Mouse (Mus musculus): ENCODE results near the gene Gm42372. TPM values are rescaled to one million over a fixed set of nuclear protein-coding genes. Genes with fewer than 3 reads are reported as not detected.

Gm42372 gene
- polyA plus RNA-seq, 1 experiment: 1.1 TPM

DNA sequence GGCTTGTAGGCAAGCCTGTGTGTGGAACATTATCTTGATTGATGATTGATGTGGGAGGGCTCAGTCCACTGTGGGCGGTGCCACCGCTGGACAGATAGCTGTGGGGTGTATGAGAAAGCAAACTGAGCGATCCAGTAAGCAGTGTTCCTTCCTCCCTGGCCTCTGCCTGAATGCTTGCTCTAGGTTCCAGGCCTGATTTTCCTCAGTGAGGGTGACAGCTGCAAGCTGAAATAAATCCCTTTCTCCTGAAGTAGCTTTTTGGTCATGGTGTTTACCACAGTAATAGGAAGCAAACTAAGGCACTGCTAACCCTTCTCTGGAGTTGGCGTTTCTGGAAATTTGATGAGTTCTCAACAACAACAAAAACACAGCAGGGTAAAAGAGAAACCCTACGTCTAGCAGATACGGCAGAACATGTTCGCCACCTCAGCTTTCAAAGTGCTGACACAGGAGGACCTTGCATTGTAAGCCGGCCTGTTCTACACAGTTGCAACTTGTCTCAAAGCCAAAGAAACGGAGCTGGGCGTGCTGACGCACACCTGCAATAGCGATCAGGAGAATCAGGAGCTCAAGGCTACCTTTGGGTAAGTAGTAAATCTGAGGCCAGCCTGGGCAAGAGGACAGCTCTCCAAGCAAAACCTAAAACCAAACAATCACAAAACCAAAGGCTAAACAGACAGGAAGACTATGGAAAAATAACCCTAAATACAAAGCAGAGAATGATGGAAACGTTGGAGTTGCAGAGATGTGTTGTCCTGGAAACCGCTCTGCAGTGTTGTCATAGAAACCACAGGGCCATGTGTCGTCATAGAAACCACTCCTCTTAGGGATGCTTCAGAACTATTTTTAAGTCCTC is 26.2 kb upstream of the Gm42372 start:
- Histone ChIP-seq H3K9ac (ENCODE audit: low read depth, poor library complexity, severe bottlenecking) (no peak overlapping the region), H3K4me1 (ENCODE audit: control insufficient read depth, insufficient read depth, low read length) (no peaks in the 10 kb centered on the region), H3K9me3 (replicated peaks; ENCODE audit: control insufficient read depth, insufficient read depth, low read length, poor library complexity, severe bottlenecking) (no peaks in the 10 kb centered on the region), H3K27ac (ENCODE audit: insufficient read depth, low read length) (no peak overlapping the region), H3K27me3 (ENCODE audit: control insufficient read depth, insufficient read depth, low read length, poor library complexity, severe bottlenecking) (no peaks in the 10 kb centered on the region), H3K36me3 (ENCODE audit: control insufficient read depth, insufficient read depth, low read length, poor library complexity, severe bottlenecking) (no peaks in the 10 kb centered on the region), H3K4me3 (ENCODE audit: low read depth, low read length) (no peak overlapping the region)
- TF ChIP-seq EP300 (IDR thresholded peaks at IDR 0.05; ENCODE audit: insufficient read depth, low read depth, low read length) (no peak), CTCF (IDR thresholded peaks at IDR 0.05; ENCODE audit: low read depth, low read length) (no peak), POLR2A (IDR thresholded peaks at IDR 0.05; ENCODE audit: insufficient read depth, low read length) (no peak)

DNA sequence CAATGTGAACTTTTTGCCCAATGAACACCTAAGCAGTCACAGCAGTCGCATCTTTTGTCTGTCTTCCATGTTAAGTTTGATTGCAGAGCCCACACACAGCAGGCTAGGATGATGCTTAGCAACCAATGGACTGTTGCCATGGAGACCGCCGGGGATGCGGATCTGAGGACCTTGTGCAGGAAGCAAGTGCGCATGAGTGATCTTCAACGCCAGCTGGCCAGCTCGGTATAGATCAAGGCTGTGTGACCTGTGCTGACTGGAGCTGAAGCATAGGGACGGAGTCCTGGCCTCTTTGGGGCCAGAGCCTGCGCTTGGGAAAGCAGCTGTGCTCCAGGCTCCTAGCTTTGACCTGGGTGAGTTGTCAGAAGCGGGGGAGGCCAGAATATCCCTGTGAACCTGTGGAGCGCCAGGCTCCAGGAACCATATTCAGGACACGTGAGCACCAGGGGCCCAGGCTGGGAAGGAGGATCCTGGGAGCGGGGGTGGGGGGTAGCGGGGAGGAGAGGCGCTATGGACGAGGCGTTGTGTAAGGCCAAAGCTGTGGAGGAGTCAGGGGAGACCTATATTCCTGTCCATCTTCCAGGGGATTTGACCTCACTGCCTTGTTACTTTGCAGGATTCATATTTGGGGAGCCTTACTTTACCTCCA is 23.2 kb upstream of the Gm42372 start, which contains the start of gene Pnmal1:
TSS of gene Pnmal1 (plus strand) at position 141 of the 649 bp plus-strand sequence.
- Histone ChIP-seq H3K36me3 (ENCODE audit: control insufficient read depth, insufficient read depth, low read length, poor library complexity, severe bottlenecking) (no peaks in the 10 kb centered on the region), H3K4me3 (ENCODE audit: low read depth, low read length) (no peak within 1 kb of the TSS), H3K27me3 (ENCODE audit: control insufficient read depth, insufficient read depth, low read length, poor library complexity, severe bottlenecking) (no peaks in the 10 kb centered on the region; the same call in 1 of the 2 replicates), H3K9ac (ENCODE audit: low read depth, poor library complexity, severe bottlenecking) (no peak within 1 kb of the TSS), H3K27ac (ENCODE audit: insufficient read depth, low read length) (no peak within 1 kb of the TSS), H3K9me3 (replicated peaks; ENCODE audit: control insufficient read depth, insufficient read depth, low read length, poor library complexity, severe bottlenecking) (no peaks in the 10 kb centered on the region), H3K4me1 (ENCODE audit: control insufficient read depth, insufficient read depth, low read length) (no peaks in the 10 kb centered on the region)
- no peak for TF ChIP-seq EP300 (IDR thresholded peaks at IDR 0.05; ENCODE audit: insufficient read depth, low read depth, low read length)
- TF ChIP-seq POLR2A (IDR thresholded peaks at IDR 0.05; ENCODE audit: insufficient read depth, low read length): no peak

DNA sequence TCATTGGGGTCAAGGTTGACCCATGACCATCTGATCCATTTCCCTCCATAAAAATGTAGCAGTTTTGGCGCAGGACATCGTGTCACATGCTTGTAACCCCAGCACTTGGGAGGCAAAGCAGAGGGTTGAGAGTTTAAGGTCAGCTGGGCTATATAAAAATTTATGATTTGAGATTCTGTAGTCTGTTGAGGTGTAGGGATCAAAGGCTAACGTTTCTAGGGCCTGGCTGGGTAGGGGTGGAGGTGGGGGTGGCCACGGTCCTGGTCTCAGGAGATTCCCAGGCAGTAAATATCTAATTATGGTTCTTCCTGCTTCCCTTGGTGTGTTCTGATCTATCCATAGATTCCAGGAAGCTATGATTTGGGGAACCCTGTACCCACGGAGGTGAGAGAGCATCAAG is 21.2 kb upstream of the Gm42372 start:
- Histone ChIP-seq H3K36me3 (ENCODE audit: control insufficient read depth, insufficient read depth, low read length, poor library complexity, severe bottlenecking) (no peaks in the 10 kb centered on the region), H3K4me3 (ENCODE audit: low read depth, low read length) (no peak overlapping the region), H3K27ac (ENCODE audit: insufficient read depth, low read length) (no peak overlapping the region), H3K9me3 (replicated peaks; ENCODE audit: control insufficient read depth, insufficient read depth, low read length, poor library complexity, severe bottlenecking) (no peaks in the 10 kb centered on the region), H3K27me3 (ENCODE audit: control insufficient read depth, insufficient read depth, low read length, poor library complexity, severe bottlenecking) (no peaks in the 10 kb centered on the region; the same call in 1 of the 2 replicates), H3K9ac (ENCODE audit: low read depth, poor library complexity, severe bottlenecking) (no peak overlapping the region), H3K4me1 (ENCODE audit: control insufficient read depth, insufficient read depth, low read length) (no peaks in the 10 kb centered on the region)
- no peak for TF ChIP-seq CTCF (IDR thresholded peaks at IDR 0.05; ENCODE audit: low read depth, low read length)
- no peak for TF ChIP-seq EP300 (IDR thresholded peaks at IDR 0.05; ENCODE audit: insufficient read depth, low read depth, low read length)
- TF ChIP-seq POLR2A (IDR thresholded peaks at IDR 0.05; ENCODE audit: insufficient read depth, low read length): no peak

DNA sequence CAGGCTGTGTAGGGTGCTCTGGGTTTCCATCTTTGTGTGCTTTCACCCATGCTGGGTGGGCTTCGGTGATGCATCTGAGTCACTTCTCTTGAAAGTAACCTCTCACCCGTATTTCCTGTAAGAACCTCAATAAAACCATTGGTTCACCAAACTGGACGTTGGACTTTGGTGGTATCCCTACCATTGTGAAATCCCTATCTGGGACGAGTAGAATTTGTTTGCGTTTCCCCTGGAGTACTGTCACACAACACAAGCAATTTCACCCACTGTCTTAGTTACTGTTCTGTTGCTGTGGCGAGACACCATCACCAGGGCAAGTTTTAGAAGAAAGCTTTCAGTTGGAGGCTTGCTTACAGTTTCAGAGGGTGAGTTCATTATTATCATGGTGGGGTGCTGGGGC is 14.5 kb upstream of the Gm42372 start:
- Histone ChIP-seq H3K4me3 (ENCODE audit: low read depth, low read length) (no peak overlapping the region), H3K4me1 (ENCODE audit: control insufficient read depth, insufficient read depth, low read length) (no peaks in the 10 kb centered on the region), H3K27ac (ENCODE audit: insufficient read depth, low read length) (no peak overlapping the region), H3K36me3 (ENCODE audit: control insufficient read depth, insufficient read depth, low read length, poor library complexity, severe bottlenecking) (no peaks in the 10 kb centered on the region), H3K9ac (ENCODE audit: low read depth, poor library complexity, severe bottlenecking) (no peak overlapping the region), H3K9me3 (replicated peaks; ENCODE audit: control insufficient read depth, insufficient read depth, low read length, poor library complexity, severe bottlenecking) (no peaks in the 10 kb centered on the region), H3K27me3 (ENCODE audit: control insufficient read depth, insufficient read depth, low read length, poor library complexity, severe bottlenecking) (no peaks in the 10 kb centered on the region)
- TF ChIP-seq EP300 (IDR thresholded peaks at IDR 0.05; ENCODE audit: insufficient read depth, low read depth, low read length) (no peak), CTCF (IDR thresholded peaks at IDR 0.05; ENCODE audit: low read depth, low read length) (no peak), POLR2A (IDR thresholded peaks at IDR 0.05; ENCODE audit: insufficient read depth, low read length) (no peak)

DNA sequence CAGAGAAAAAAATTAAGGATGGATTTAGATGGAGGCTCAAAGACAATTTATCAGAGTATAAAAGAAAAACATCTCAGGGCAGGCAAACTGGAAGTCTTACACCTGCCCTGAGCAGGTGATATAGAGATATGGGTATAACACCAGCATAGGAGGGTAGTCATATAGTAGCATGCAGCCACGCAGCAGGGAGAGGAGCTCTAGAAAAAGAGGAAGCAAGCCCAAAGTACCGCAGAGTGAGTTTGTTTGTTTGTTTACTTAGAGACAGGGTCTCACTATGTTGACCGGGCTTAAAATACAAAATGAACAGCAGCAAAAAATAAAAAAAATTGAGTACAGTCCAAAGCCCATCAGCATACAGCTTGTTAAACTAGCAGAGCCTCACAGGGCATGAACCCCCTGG is 11.7 kb upstream of the Gm42372 start:
- Histone ChIP-seq H3K9me3 (replicated peaks; ENCODE audit: control insufficient read depth, insufficient read depth, low read length, poor library complexity, severe bottlenecking) (no peaks in the 10 kb centered on the region), H3K27me3 (ENCODE audit: control insufficient read depth, insufficient read depth, low read length, poor library complexity, severe bottlenecking) (no peaks in the 10 kb centered on the region), H3K36me3 (ENCODE audit: control insufficient read depth, insufficient read depth, low read length, poor library complexity, severe bottlenecking) (no peaks in the 10 kb centered on the region), H3K27ac (ENCODE audit: insufficient read depth, low read length) (no peak overlapping the region), H3K4me1 (ENCODE audit: control insufficient read depth, insufficient read depth, low read length) (no peaks in the 10 kb centered on the region), H3K9ac (ENCODE audit: low read depth, poor library complexity, severe bottlenecking) (no peak overlapping the region), H3K4me3 (ENCODE audit: low read depth, low read length) (no peak overlapping the region)
- TF ChIP-seq EP300 (IDR thresholded peaks at IDR 0.05; ENCODE audit: insufficient read depth, low read depth, low read length) (no peak), POLR2A (IDR thresholded peaks at IDR 0.05; ENCODE audit: insufficient read depth, low read length) (no peak), CTCF (IDR thresholded peaks at IDR 0.05; ENCODE audit: low read depth, low read length) (no peak)

DNA sequence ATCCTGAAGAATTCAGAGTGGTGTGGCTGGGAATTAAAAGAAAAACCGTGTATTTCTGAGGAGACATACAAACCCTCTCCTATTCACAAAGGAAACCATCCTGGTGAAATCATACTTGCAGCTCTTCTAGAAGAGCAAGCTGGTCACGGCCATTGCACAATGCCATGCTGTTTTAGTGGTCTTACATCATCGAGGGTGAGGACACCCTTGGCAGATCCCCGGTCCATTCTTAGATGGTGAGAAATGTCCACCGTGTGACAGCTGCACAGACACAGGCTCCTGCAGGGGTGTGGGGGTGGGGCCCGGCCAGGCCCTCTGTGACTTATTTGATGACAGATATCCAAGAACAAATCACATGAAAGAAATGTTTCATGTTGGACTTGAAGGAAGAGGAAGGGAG is 8.9 kb upstream of the Gm42372 start:
- Histone ChIP-seq H3K9ac (ENCODE audit: low read depth, poor library complexity, severe bottlenecking) (no peak overlapping the region), H3K4me1 (ENCODE audit: control insufficient read depth, insufficient read depth, low read length) (no peaks in the 10 kb centered on the region), H3K4me3 (ENCODE audit: low read depth, low read length) (no peak overlapping the region), H3K27ac (ENCODE audit: insufficient read depth, low read length) (no peak overlapping the region), H3K9me3 (replicated peaks; ENCODE audit: control insufficient read depth, insufficient read depth, low read length, poor library complexity, severe bottlenecking) (no peaks in the 10 kb centered on the region), H3K27me3 (ENCODE audit: control insufficient read depth, insufficient read depth, low read length, poor library complexity, severe bottlenecking) (no peaks in the 10 kb centered on the region), H3K36me3 (ENCODE audit: control insufficient read depth, insufficient read depth, low read length, poor library complexity, severe bottlenecking) (no peaks in the 10 kb centered on the region)
- no peak for TF ChIP-seq POLR2A (IDR thresholded peaks at IDR 0.05; ENCODE audit: insufficient read depth, low read length)
- no peak for TF ChIP-seq EP300 (IDR thresholded peaks at IDR 0.05; ENCODE audit: insufficient read depth, low read depth, low read length)
- no peak for TF ChIP-seq CTCF (IDR thresholded peaks at IDR 0.05; ENCODE audit: low read depth, low read length)
